In the genomic region with DNA sequence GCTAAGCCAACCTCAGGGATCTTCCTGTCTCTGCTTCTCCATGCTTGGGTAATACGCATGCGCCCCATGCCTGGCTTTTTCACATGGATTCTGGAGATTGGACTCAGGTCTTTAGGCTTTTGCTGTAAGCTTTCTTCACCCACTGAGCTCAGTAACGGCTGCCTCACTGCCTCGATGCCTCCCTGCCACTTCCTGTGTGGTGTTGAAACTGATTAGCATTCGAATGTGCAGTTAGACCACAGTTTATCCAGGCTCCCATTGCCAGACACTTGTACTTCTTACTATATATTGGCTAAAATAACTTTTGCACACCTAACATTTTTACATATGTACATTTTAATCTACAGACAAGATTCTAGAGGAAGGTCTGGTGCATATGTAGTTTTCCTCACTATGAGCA, we compare ENCODE assay signal across 14 mouse cellular contexts.
DNase-seq lines count a peak whose midpoint lies in the region; ATAC-seq lines count a peak whose summit lies in the region.
"Had no signal": no experiment of that assay in that cellular context is flagged by ENCODE, and none has a peak within 500 bp of the region (broad histone marks: within the 10 kb centered on the region; RNA-seq: fewer than 3 reads in every experiment).

No protein-coding gene starts in this region.

- WGBS in neural tube, embryonic 13.5 days = 78% methylated on average over 5 of the region's 5 CpGs
- 36% methylated on average over 5 of the region's 5 CpGs for WGBS in macrophage (ENCODE audit: missing documents)
- WGBS in midbrain, embryonic 15.5 days = 69% methylated on average over 5 of the region's 5 CpGs

- H3K4me3 ChIP-seq in neural tube, embryonic 13.5 days = no peak overlapping the region
- H3K4me3 ChIP-seq in macrophage (ENCODE audit: inconsistent target) = no peak overlapping the region
- H3K4me3 ChIP-seq in midbrain, embryonic 15.5 days = no peak overlapping the region

- no peaks in the 10 kb centered on the region for H3K9me3 ChIP-seq in neural tube, embryonic 13.5 days
- no peaks in the 10 kb centered on the region for H3K9me3 ChIP-seq in midbrain, embryonic 15.5 days

- H3K36me3 ChIP-seq in neural tube, embryonic 13.5 days = no peaks in the 10 kb centered on the region
- H3K36me3 ChIP-seq in macrophage (ENCODE audit: inconsistent target) = no peaks in the 10 kb centered on the region
- no peaks in the 10 kb centered on the region for H3K36me3 ChIP-seq in midbrain, embryonic 15.5 days (replicated peaks)

- no peak overlapping the region for H3K9ac ChIP-seq in neural tube, embryonic 13.5 days
- H3K9ac ChIP-seq in midbrain, embryonic 15.5 days = no peak overlapping the region
- H3K9ac ChIP-seq: liver, embryonic 14.5 days had no signal

- ATAC-seq in neural tube, embryonic 13.5 days (ENCODE audit: low read depth) = no peak
- peak; percentile 83 for ATAC-seq in common myeloid progenitor, adult 5-6 weeks (replicated peaks; ENCODE audit: low read depth, poor library complexity, severe bottlenecking)
- no peak for ATAC-seq in midbrain, embryonic 15.5 days (replicated peaks)
- ATAC-seq: hindbrain, embryonic 16.5 days had no signal

- H3K79me2 ChIP-seq in macrophage (ENCODE audit: inconsistent target) = no peaks in the 10 kb centered on the region

- H3K4me1 ChIP-seq in neural tube, embryonic 13.5 days (replicated peaks) = no peaks in the 10 kb centered on the region
- no peaks in the 10 kb centered on the region for H3K4me1 ChIP-seq in midbrain, embryonic 15.5 days

- 0 out of 2 replicates have a peak overlapping the region, but pooled peaks have one; percentile 33 for H3K27ac ChIP-seq in neural tube, embryonic 13.5 days (replicated peaks)
- H3K27ac ChIP-seq in macrophage = peak overlapping the region; percentile 54
- H3K27ac ChIP-seq in midbrain, embryonic 15.5 days = no peak overlapping the region
- H3K27ac ChIP-seq: liver, embryonic 14.5 days had no signal

- no peak overlapping the region for H3K4me2 ChIP-seq in neural tube, embryonic 13.5 days
- H3K4me2 ChIP-seq in midbrain, embryonic 15.5 days = no peak overlapping the region

- H3K27me3 ChIP-seq in neural tube, embryonic 13.5 days = no peaks in the 10 kb centered on the region
- H3K27me3 ChIP-seq in midbrain, embryonic 15.5 days (replicated peaks) = no peaks in the 10 kb centered on the region

- no peak for DNase-seq in neural tube, embryonic 10.5 days (ENCODE audit: extremely low spot score, low spot score)
- DNase-seq in thymus, postnatal 4 days = peak; percentile 44
- DNase-seq in cerebellum, adult 9-10 months = no peak
- DNase-seq: adrenal gland, postnatal 25 days; cerebellum, adult 18-20 months; kidney, adult 9 months; midbrain, embryonic 14.5 days; right cerebral cortex, adult 18-20 months had no signal
